Mouse (Mus musculus) olfactory bulb, adult 2 months (tissue): ENCODE results near the gene Als2cr12. TPM values are rescaled to one million over a fixed set of nuclear protein-coding genes. Genes with fewer than 3 reads are reported as not detected.

Source experiments
- H3K27ac ChIP-seq: fragments of 200-500 bp; 2 replicates; pipeline ENCODE4 v1.5.1; 2012; ENCODE audit warnings: low read depth, low read length; ENCODE audit not compliant: insufficient read depth
- H3K4me1 ChIP-seq: fragments of 200-500 bp; 2 replicates; pipeline ENCODE4 v1.6.1; 2012; ENCODE audit warnings: low read length; ENCODE audit not compliant: control insufficient read depth, insufficient read depth
- H3K4me3 ChIP-seq: fragments of 200-500 bp; 2 replicates; pipeline ENCODE4 v1.5.1; 2012; ENCODE audit warnings: mild to moderate bottlenecking, low read depth, low read length, moderate library complexity; ENCODE audit not compliant: insufficient read depth
- CTCF ChIP-seq: fragments of 200-500 bp; IDR thresholded peaks from 2 replicates; pipeline ENCODE4 v1.5.1; 2012; ENCODE audit warnings: low read depth, mild to moderate bottlenecking, low read length, moderate library complexity; ENCODE audit not compliant: insufficient read depth
- POLR2A ChIP-seq: fragments of 200-500 bp; IDR thresholded peaks from 2 replicates; pipeline ENCODE4 v1.6.1; 2012; ENCODE audit warnings: mild to moderate bottlenecking, low read depth, low read length, moderate library complexity; ENCODE audit not compliant: insufficient read depth
- WGBS: fragments of 180-500 bp; shearing (Covaris S2); methylation state at CpG from one replicate; pipeline ENCODE4 v1.1.7; 2018; 5-methylcytosine and 5-hydroxymethylcytosine counted together
- polyA plus RNA-seq: library from polyadenylated mRNA; stranded (reverse); fragments of >200 nt; gene quantifications from 2 replicates; pipeline ENCODE4 v1.2.4, GENCODE M21; 2012; ENCODE audit warnings: low replicate concordance; ENCODE audit not compliant: missing spikeins, insufficient read depth, insufficient read length

Gene Als2cr12
- polyA plus RNA-seq, 1 experiment = not detected

GRCm38 (mm10) chr1:58621996-58622748, 73.6 kb downstream of the Als2cr12 start:
- Histone ChIP-seq H3K27ac (no peak overlapping the region), H3K4me1 (peaks cover 3% of the 10 kb centered on the region)

GRCm38 (mm10) chr1:58621251-58621650, 74.5 kb downstream of the Als2cr12 start:
- TF ChIP-seq POLR2A (no peak), CTCF (no peak)
- 92% methylated on average over 3 of the region's 3 CpGs for WGBS

More at GRCm38 (mm10) chr1:58621996-58622748, 73.6 kb downstream of the Als2cr12 start:
- 30% methylated on average over 7 of the region's 7 CpGs for WGBS
- H3K4me3 ChIP-seq = no peak overlapping the region
- TF ChIP-seq CTCF (no peak), POLR2A (no peak)

GRCm38 (mm10) chr1:58618766-58619165, 77.0 kb downstream of the Als2cr12 start:
- Histone ChIP-seq H3K4me1 (peaks cover 5% of the 10 kb centered on the region), H3K27ac (no peak overlapping the region), H3K4me3 (no peak overlapping the region)
- 87% methylated on average over 2 of the region's 2 CpGs for WGBS
- no peak for TF ChIP-seq POLR2A
- no peak for TF ChIP-seq CTCF

More at GRCm38 (mm10) chr1:58621251-58621650, 74.5 kb downstream of the Als2cr12 start:
- no peak overlapping the region for H3K4me3 ChIP-seq
- H3K4me1 ChIP-seq = peaks cover 3% of the 10 kb centered on the region
- no peak overlapping the region for H3K27ac ChIP-seq

GRCm38 (mm10) chr1:58617978-58618668, 77.7 kb downstream of the Als2cr12 start:
- peaks cover 5% of the 10 kb centered on the region for H3K4me1 ChIP-seq
- TF ChIP-seq CTCF (no peak), POLR2A (no peak)
- WGBS = 58% methylated on average over 6 of the region's 6 CpGs
- peak overlapping the region; percentile 60; the same call in 1 of the 2 replicates for H3K27ac ChIP-seq
- no peak overlapping the region for H3K4me3 ChIP-seq

GRCm38 (mm10) chr1:58617076-58617475, 78.7 kb downstream of the Als2cr12 start:
- Histone ChIP-seq H3K4me1 (peaks cover 5% of the 10 kb centered on the region), H3K4me3 (no peak overlapping the region), H3K27ac (peak overlapping the region; percentile 51; the same call in 1 of the 2 replicates)
- TF ChIP-seq CTCF (no peak), POLR2A (no peak)
- 26% methylated on average over 5 of the region's 5 CpGs for WGBS

DNA sequence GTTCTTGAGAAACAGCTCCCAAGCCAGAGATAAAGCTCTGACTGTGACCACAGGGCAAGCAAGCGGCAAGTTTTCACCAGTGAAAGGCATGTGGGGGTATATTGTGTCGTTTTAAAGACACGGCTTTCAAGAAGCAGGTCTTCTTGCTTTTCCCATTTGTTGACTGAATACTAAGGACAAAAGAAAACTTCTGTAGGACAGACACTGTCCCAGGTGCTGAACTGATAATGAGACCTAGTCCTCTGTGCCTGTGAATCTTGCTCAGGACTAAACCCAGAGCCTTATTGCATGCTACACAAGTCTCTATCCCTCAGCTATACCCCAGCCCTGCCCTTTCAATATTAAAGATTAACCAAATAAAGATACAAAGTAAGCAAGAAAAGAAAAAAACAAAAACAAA, 79.6 kb downstream of the Als2cr12 start:
- TF ChIP-seq POLR2A (no peak), CTCF (no peak)
- Histone ChIP-seq H3K4me1 (peaks cover 5% of the 10 kb centered on the region), H3K27ac (no peak overlapping the region), H3K4me3 (no peak overlapping the region)
- 75% methylated on average over 3 of the region's 3 CpGs for WGBS

DNA sequence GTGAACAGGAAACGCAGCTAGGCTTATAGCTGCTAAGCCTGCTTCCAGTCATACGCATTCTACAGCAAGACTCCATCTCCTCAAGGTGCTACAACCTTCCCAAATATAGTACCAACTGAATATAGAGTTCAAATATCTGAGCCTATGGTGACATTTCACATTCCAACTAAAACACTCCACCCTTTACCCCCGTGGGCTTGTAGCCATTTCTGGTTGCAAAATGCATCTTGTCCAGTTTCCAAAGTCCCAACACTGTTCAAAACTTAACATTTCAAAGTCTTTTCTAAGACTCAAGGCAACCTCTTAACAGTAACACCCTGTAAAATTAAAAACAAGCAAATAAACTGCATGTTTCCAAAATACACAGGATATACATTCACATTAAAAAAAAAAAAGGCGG, 80.6 kb downstream of the Als2cr12 start:
- Histone ChIP-seq H3K4me3 (no peak overlapping the region), H3K4me1 (peaks cover 5% of the 10 kb centered on the region), H3K27ac (peak overlapping the region; percentile 67)
- 86% methylated on average over 4 of the region's 4 CpGs for WGBS
- TF ChIP-seq POLR2A (no peak), CTCF (no peak)

DNA sequence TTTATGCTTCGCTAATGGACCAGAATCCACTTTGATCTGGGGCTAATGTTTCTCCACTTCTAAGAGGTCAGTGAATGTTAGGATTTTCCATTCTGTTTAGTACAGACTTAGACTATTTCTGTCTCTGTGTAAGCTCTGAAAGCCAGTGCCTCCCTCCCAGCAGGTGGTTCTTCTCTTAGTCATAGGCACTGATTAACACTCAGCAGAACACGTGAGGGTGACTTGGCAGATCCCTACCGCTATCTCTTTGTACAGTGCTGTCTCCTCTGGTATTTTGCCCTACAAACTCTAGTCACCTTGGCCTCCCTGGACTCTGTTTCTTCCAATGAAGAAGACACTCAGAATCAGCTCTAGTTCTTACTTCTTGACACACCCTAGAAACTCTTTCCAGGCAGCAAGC, 81.4 kb downstream of the Als2cr12 start:
- Histone ChIP-seq H3K4me3 (no peak overlapping the region), H3K4me1 (peaks cover 5% of the 10 kb centered on the region), H3K27ac (peak overlapping the region; percentile 67)
- WGBS = 30% methylated on average over 3 of the region's 3 CpGs
- TF ChIP-seq POLR2A (no peak), CTCF (no peak)

- no peak overlapping the region for H3K27ac ChIP-seq
- TF ChIP-seq CTCF (no peak), POLR2A (no peak)
- WGBS = 82% methylated on average over 6 of the region's 6 CpGs
- peaks cover 5% of the 10 kb centered on the region for H3K4me1 ChIP-seq
- H3K4me3 ChIP-seq = no peak overlapping the region
Measured at GRCm38 (mm10) chr1:58613786-58614185, 82.0 kb downstream of the Als2cr12 start.
